Mouse (Mus musculus) forebrain, embryonic 12.5 days (tissue): ENCODE data around the gene Pdss2. TPM values are rescaled to one million over a fixed set of nuclear protein-coding genes. Genes with fewer than 3 reads are reported as not detected.

Source experiments
- ATAC-seq: fragments of 200-750 bp; cut with Nextera tagmentation; 2 replicates; pipeline ENCODE4 v1.8.0; 2017; ENCODE audit warnings: moderate TSS enrichment; ENCODE audit not compliant: low FRiP score
- H3K27ac ChIP-seq: fragments of 300-500 bp; sonication (generic); 2 replicates; pipeline ENCODE4 v1.5.1; 2016; ENCODE audit warnings: mild to moderate bottlenecking
- H3K27me3 ChIP-seq: fragments of 300-500 bp; sonication (generic); 2 replicates; pipeline ENCODE4 v1.6.1; 2016; ENCODE audit warnings: mild to moderate bottlenecking
- H3K36me3 ChIP-seq: fragments of 300-500 bp; sonication (generic); replicated peaks from 2 replicates; pipeline ENCODE4 v1.6.1; 2016; ENCODE audit warnings: mild to moderate bottlenecking
- H3K4me1 ChIP-seq: fragments of 300-500 bp; sonication (generic); 2 replicates; pipeline ENCODE4 v1.6.1; 2016
- H3K4me2 ChIP-seq: fragments of 300-500 bp; sonication (generic); 2 replicates; pipeline ENCODE4 v1.6.1; 2016; ENCODE audit warnings: mild to moderate bottlenecking, moderate library complexity
- H3K4me3 ChIP-seq: fragments of 300-500 bp; sonication (generic); replicated peaks from 2 replicates; pipeline ENCODE4 v1.5.1; 2016; ENCODE audit warnings: mild to moderate bottlenecking
- H3K9ac ChIP-seq: fragments of 300-500 bp; sonication (generic); 2 replicates; pipeline ENCODE4 v1.6.1; 2016; ENCODE audit warnings: mild to moderate bottlenecking
- H3K9me3 ChIP-seq: fragments of 300-500 bp; sonication (generic); 2 replicates; pipeline ENCODE4 v1.6.1; 2016
- WGBS: fragments of 180-500 bp; shearing (Covaris S2); methylation state at CpG from one replicate; pipeline ENCODE4 v1.1.7; 2016; 5-methylcytosine and 5-hydroxymethylcytosine counted together
- polyA plus RNA-seq: library from polyadenylated mRNA; unstranded; fragments of >200 nt; fragmentation: Nextera tagmentation; extraction: Ambion mirVana; gene quantifications from 2 replicates; pipeline ENCODE4 v1.2.1, GENCODE M21; 2016

The Pdss2 gene
- polyA plus RNA-seq, 1 experiment from 2014 or later = 17.0 TPM

- Histone ChIP-seq H3K4me2 (no peak overlapping the region), H3K27me3 (no peaks in the 10 kb centered on the region), H3K4me3 (no peak overlapping the region), H3K27ac (no peak overlapping the region), H3K9ac (no peak overlapping the region), H3K4me1 (peaks cover 36% of the 10 kb centered on the region), H3K36me3 (no peaks in the 10 kb centered on the region; the same call in 1 of the 2 replicates), H3K9me3 (no peaks in the 10 kb centered on the region)
- ATAC-seq = no peak
- 90% methylated on average over 6 of the region's 6 CpGs for WGBS
Measured at GRCm38 (mm10) chr10:43485751-43486268, 264.5 kb downstream of the Pdss2 start.

GRCm38 (mm10) chr10:43487441-43488010 lies 266.2 kb downstream of the Pdss2 start:
- Histone ChIP-seq H3K4me1 (peaks cover 19% of the 10 kb centered on the region), H3K4me2 (no peak overlapping the region)
- WGBS = 95% methylated on average over 3 of the region's 3 CpGs

DNA sequence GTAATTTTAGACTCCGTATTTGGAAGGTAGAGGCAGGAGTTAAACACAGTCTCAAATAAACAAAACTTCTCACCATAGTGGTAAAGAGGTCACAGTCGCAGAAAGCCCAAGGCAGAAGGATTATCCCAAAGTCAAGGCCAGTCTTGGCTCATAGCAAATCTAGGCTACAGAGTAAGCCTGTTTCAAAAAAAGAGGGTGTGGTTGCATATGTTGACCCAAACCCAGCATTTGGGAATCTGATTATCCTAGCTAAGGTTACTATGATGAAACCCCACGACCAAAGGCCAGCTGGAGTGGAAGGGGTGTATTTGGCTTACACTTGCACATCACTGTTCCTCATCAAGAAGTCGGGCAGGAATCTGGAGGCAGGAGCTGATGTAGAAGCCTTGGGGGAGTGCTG lies 267.0 kb downstream of the Pdss2 start:
- Histone ChIP-seq H3K4me1 (peaks cover 12% of the 10 kb centered on the region), H3K9me3 (no peaks in the 10 kb centered on the region), H3K27me3 (no peaks in the 10 kb centered on the region), H3K9ac (no peak overlapping the region), H3K4me2 (no peak overlapping the region), H3K36me3 (no peaks in the 10 kb centered on the region; the same call in 1 of the 2 replicates), H3K27ac (no peak overlapping the region), H3K4me3 (no peak overlapping the region)
- 84% methylated on average over 4 of the region's 4 CpGs for WGBS
- ATAC-seq = no peak

More at GRCm38 (mm10) chr10:43487441-43488010, 266.2 kb downstream of the Pdss2 start:
- Histone ChIP-seq H3K36me3 (no peaks in the 10 kb centered on the region; the same call in 1 of the 2 replicates), H3K9ac (no peak overlapping the region), H3K9me3 (no peaks in the 10 kb centered on the region), H3K27ac (no peak overlapping the region), H3K4me3 (no peak overlapping the region), H3K27me3 (no peaks in the 10 kb centered on the region)
- ATAC-seq = no peak

DNA sequence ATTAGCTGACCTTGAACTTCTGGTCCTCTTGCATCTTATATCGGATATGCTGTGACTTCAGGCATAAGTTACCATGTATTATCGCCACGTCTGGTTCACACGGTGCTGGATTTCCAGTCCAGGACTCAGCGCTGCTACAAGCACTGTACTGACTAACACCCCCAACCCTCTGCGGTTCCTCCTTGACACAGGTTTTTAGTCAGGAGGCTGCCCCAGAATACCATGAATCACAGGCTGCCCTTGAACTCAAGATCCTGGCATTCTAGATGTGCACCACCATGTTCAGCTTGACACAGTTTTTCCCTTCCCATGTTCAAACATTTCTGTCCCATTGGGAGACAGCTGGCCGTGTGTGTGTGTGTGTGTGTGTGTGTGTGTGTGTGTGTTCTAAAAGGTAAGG lies 267.9 kb downstream of the Pdss2 start:
- H3K27me3 ChIP-seq = no peaks in the 10 kb centered on the region
- ATAC-seq = no peak
- no peaks in the 10 kb centered on the region for H3K9me3 ChIP-seq
- WGBS = 89% methylated on average over 7 of the region's 7 CpGs
- H3K9ac ChIP-seq = no peak overlapping the region
- H3K4me2 ChIP-seq = no peak overlapping the region
- peaks cover 6% of the 10 kb centered on the region; the same call in 1 of the 2 replicates for H3K4me1 ChIP-seq
- H3K27ac ChIP-seq = no peak overlapping the region
- H3K4me3 ChIP-seq = no peak overlapping the region
- peaks cover 3% of the 10 kb centered on the region for H3K36me3 ChIP-seq

DNA sequence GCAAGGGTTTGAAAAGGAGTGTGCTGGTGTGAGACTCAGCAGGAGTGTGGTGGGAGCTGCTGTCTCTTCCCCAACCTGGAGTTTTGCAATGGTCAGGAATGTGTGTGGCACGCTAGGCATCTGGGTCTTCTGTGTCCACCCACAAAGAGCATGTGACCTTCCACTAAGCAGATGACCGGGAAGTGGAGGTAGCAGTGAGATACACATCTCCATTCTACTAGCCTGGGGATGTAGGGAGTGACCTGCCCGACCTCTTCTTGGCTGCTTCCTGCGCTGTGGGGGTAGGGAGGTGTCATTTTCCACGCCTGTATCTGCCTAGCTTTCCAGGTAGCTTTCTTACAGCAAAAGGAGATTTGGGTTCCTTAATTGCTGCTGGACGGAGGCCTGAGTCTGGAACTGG lies 268.3 kb downstream of the Pdss2 start:
- ATAC-seq = no peak
- Histone ChIP-seq H3K27me3 (no peaks in the 10 kb centered on the region), H3K4me3 (no peak overlapping the region), H3K27ac (no peak overlapping the region), H3K4me2 (no peak overlapping the region), H3K4me1 (peaks cover 6% of the 10 kb centered on the region; the same call in 1 of the 2 replicates), H3K9ac (no peak overlapping the region), H3K36me3 (peaks cover 7% of the 10 kb centered on the region), H3K9me3 (no peaks in the 10 kb centered on the region)
- WGBS = 70% methylated on average over 6 of the region's 6 CpGs

GRCm38 (mm10) chr10:43490034-43490433 lies 268.7 kb downstream of the Pdss2 start:
- no peak overlapping the region for H3K4me2 ChIP-seq
- H3K27me3 ChIP-seq = no peaks in the 10 kb centered on the region
- H3K9me3 ChIP-seq = no peaks in the 10 kb centered on the region
- peaks cover 12% of the 10 kb centered on the region for H3K36me3 ChIP-seq
- no peak for ATAC-seq
- no peak overlapping the region for H3K4me3 ChIP-seq
- 77% methylated on average over 8 of the region's 8 CpGs for WGBS
- no peak overlapping the region for H3K27ac ChIP-seq
- peaks cover 6% of the 10 kb centered on the region; the same call in 1 of the 2 replicates for H3K4me1 ChIP-seq
- H3K9ac ChIP-seq = no peak overlapping the region

- 86% methylated on average over 5 of the region's 5 CpGs for WGBS
Measured at GRCm38 (mm10) chr10:43490846-43491245, 269.6 kb downstream of the Pdss2 start.

DNA sequence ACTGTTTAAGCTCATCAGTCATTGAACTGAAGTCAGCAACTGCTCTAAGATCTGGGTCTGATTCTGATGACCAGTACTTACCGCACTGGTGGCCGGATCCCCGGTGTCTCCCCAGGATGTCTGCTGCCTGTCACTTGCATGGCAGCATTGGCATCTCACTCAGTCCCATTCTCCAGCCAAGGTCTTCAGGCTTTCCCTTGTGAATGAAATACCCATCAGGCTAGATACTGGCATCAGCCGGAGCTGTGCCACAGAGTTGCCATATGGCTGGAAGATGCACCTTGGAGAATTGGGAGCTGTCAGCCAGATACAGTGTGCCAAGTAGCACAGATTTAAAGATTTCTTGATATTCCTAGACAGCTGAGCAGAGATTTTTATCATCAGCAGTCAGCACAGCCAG lies 281.3 kb downstream of the Pdss2 start:
- H3K4me1 ChIP-seq = no peaks in the 10 kb centered on the region
- H3K27me3 ChIP-seq = no peaks in the 10 kb centered on the region
- no peaks in the 10 kb centered on the region for H3K9me3 ChIP-seq
- WGBS = 92% methylated on average over 4 of the region's 4 CpGs
- ATAC-seq = no peak
- no peak overlapping the region for H3K4me3 ChIP-seq
- H3K4me2 ChIP-seq = no peak overlapping the region
- H3K9ac ChIP-seq = no peak overlapping the region
- H3K36me3 ChIP-seq = peaks cover 57% of the 10 kb centered on the region
- no peak overlapping the region for H3K27ac ChIP-seq

More at GRCm38 (mm10) chr10:43490846-43491245, 269.6 kb downstream of the Pdss2 start:
- Histone ChIP-seq H3K27ac (no peak overlapping the region), H3K4me3 (no peak overlapping the region), H3K9ac (no peak overlapping the region), H3K4me1 (peaks cover 6% of the 10 kb centered on the region; the same call in 1 of the 2 replicates), H3K36me3 (peaks cover 20% of the 10 kb centered on the region), H3K9me3 (no peaks in the 10 kb centered on the region), H3K27me3 (no peaks in the 10 kb centered on the region), H3K4me2 (no peak overlapping the region)
- ATAC-seq = no peak

- Histone ChIP-seq H3K4me1 (no peaks in the 10 kb centered on the region), H3K27me3 (no peaks in the 10 kb centered on the region), H3K9me3 (no peaks in the 10 kb centered on the region), H3K9ac (no peak overlapping the region), H3K4me3 (no peak overlapping the region), H3K27ac (no peak overlapping the region), H3K36me3 (peaks cover 46% of the 10 kb centered on the region), H3K4me2 (no peak overlapping the region)
- 100% methylated on average over 1 of the region's 1 CpGs for WGBS
- no peak for ATAC-seq
Measured at GRCm38 (mm10) chr10:43504291-43504690, 283.0 kb downstream of the Pdss2 start.

DNA sequence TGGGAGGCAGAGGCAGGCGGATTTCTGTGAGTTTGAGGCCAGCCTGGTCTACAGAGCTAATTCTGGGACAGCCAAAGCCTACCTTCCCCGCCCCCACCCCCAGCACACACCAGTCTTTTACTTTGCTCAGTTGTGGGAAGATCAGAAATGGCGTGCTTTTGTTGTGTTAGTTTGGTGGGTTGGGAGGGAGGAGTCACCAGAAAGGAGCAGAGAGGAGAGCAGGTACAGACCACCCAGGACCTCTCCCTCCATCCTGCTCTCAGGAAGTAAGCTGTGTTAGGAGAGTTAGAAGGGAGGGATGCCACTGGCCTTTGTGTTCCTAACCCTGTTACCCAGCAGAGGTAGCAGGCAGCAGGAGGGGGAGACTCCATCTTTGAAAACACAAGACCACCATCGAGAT lies 285.8 kb downstream of the Pdss2 start:
- Histone ChIP-seq H3K27me3 (no peaks in the 10 kb centered on the region), H3K4me1 (no peaks in the 10 kb centered on the region), H3K4me2 (no peak overlapping the region), H3K36me3 (peaks cover 57% of the 10 kb centered on the region), H3K9ac (no peak overlapping the region), H3K27ac (no peak overlapping the region), H3K4me3 (no peak overlapping the region), H3K9me3 (no peaks in the 10 kb centered on the region)
- no peak for ATAC-seq
- 78% methylated on average over 4 of the region's 4 CpGs for WGBS

GRCm38 (mm10) chr10:43509228-43509627 lies 287.9 kb downstream of the Pdss2 start:
- no peak for ATAC-seq

DNA sequence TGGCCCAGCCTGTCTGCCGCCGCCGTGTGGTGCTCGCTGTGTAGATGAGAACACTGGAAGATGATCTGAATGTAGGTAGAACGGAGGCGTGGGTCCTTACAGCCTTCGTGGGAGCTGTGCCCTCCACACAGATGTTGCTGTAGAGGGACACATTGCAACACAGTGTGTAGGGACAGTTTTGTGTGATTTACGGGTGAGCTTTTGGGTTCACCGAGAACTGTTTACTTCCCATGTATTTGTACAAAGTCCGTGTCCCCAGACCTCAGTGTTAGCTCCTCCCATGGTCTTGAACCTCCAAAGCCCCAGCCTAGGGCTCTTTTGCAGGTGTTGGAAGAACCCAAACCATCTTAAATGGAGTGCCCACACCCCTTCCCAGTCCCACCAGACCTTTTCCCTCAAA lies 291.7 kb downstream of the Pdss2 start:
- ATAC-seq = no peak
- no peaks in the 10 kb centered on the region for H3K27me3 ChIP-seq
- no peak overlapping the region for H3K9ac ChIP-seq
- H3K4me3 ChIP-seq = no peak overlapping the region
- H3K4me1 ChIP-seq = no peaks in the 10 kb centered on the region
- peaks cover 54% of the 10 kb centered on the region for H3K36me3 ChIP-seq
- 97% methylated on average over 10 of the region's 10 CpGs for WGBS
- H3K9me3 ChIP-seq = no peaks in the 10 kb centered on the region
- no peak overlapping the region for H3K27ac ChIP-seq
- no peak overlapping the region for H3K4me2 ChIP-seq

More at GRCm38 (mm10) chr10:43509228-43509627, 287.9 kb downstream of the Pdss2 start:
- peaks cover 60% of the 10 kb centered on the region for H3K36me3 ChIP-seq
- H3K4me2 ChIP-seq = no peak overlapping the region
- H3K27me3 ChIP-seq = no peaks in the 10 kb centered on the region
- H3K4me1 ChIP-seq = no peaks in the 10 kb centered on the region
- H3K27ac ChIP-seq = no peak overlapping the region
- H3K9ac ChIP-seq = no peak overlapping the region
- WGBS = 95% methylated on average over 7 of the region's 7 CpGs
- no peaks in the 10 kb centered on the region for H3K9me3 ChIP-seq
- H3K4me3 ChIP-seq = no peak overlapping the region
